Mouse (Mus musculus) embryonic facial prominence, embryonic 14.5 days (tissue): ENCODE measurements around the gene Lca5l. TPM values are rescaled to one million over a fixed set of nuclear protein-coding genes. Genes with fewer than 3 reads are reported as not detected.

Experiments used
- polyA plus RNA-seq: library from polyadenylated mRNA; unstranded; fragments of >200 nt; fragmentation: Nextera tagmentation; extraction: Ambion mirVana; gene quantifications from 2 replicates; pipeline ENCODE4 v1.2.1, GENCODE M21; 2014

Gene Lca5l
- polyA plus RNA-seq, 1 experiment from 2014 or later = 1.8 TPM

Other genes starting within 250 kb of the Lca5l start
- 79.2 and 79.3 TPM in 2 replicates for gene Psmg1, start 201.3 kb downstream of the Lca5l start, polyA plus RNA-seq
- gene Brwd1, start 109.7 kb downstream of the Lca5l start, polyA plus RNA-seq = 107 and 108 TPM in 2 replicates
- gene Hmgn1, start 64.5 kb downstream of the Lca5l start, polyA plus RNA-seq = 528 and 592 TPM in 2 replicates
- 61.3 and 63.0 TPM in 2 replicates for gene Wrb, start 46.9 kb downstream of the Lca5l start, polyA plus RNA-seq
- gene Sh3bgr, start 8.2 kb upstream of the Lca5l start, polyA plus RNA-seq = 25.4 and 40.9 TPM in 2 replicates
- gene B3galt5, start 43.5 kb upstream of the Lca5l start, polyA plus RNA-seq = 0.45 and 1.2 TPM in 2 replicates